Mouse (Mus musculus) MEL (cell line): ENCODE data around the gene Ppif. TPM values are rescaled to one million over a fixed set of nuclear protein-coding genes. Genes with fewer than 3 reads are reported as not detected.

Experiments
- DNase-seq: peaks from one replicate; pipeline ENCODE4 v3.0.0; 2011; ENCODE audit warnings: low read depth, low spot score
- H3K27ac ChIP-seq: 2 replicates; pipeline ENCODE4 v1.5.1; 2012; ENCODE audit warnings: low read depth, mild to moderate bottlenecking, control low read depth, low read length, moderate library complexity; ENCODE audit not compliant: control insufficient read depth
- H3K27me3 ChIP-seq, 2 experiments: fragments of 150-350 bp in 1 of 2; sonication (generic) in 1 of 2; 2 replicates each; pipeline ENCODE4 v1.6.1; 2012; ENCODE audit warnings: low read length in 2 of 2, mild to moderate bottlenecking in 2 of 2, improper control_type of control experiment in 1 of 2, moderate library complexity in 1 of 2; ENCODE audit not compliant: insufficient read depth in 2 of 2, control insufficient read depth in 1 of 2
- H3K36me3 ChIP-seq, 2 experiments: 2 replicates each; pipeline ENCODE4 v1.6.1; 2012 to 2014; ENCODE audit warnings: low read length in 2 of 2, improper control_type of control experiment in 1 of 2, inconsistent platforms in 1 of 2, mild to moderate bottlenecking in 1 of 2; ENCODE audit not compliant: insufficient read depth in 2 of 2, control insufficient read depth in 1 of 2
- H3K4me1 ChIP-seq, 2 experiments: fragments of 150-350 bp in 1 of 2; sonication (generic) in 1 of 2; 2 replicates each; pipeline ENCODE4 v1.6.1; 2012; ENCODE audit warnings: low read length in 2 of 2, improper control_type of control experiment in 1 of 2, mild to moderate bottlenecking in 1 of 2; ENCODE audit not compliant: insufficient read depth in 2 of 2, control insufficient read depth in 1 of 2
- H3K4me3 ChIP-seq, 2 experiments: fragments of 150-350 bp in 1 of 2; sonication (generic) in 1 of 2; 2 replicates each; pipeline ENCODE4 v1.5.1; 2012; ENCODE audit warnings: low read depth in 2 of 2, low read length in 2 of 2, mild to moderate bottlenecking in 2 of 2, moderate library complexity in 2 of 2, control low read depth in 1 of 2, improper control_type of control experiment in 1 of 2; ENCODE audit not compliant: control insufficient read depth in 1 of 2, insufficient read depth in 1 of 2
- H3K79me2 ChIP-seq: 2 replicates; pipeline ENCODE4 v1.6.1; 2012; ENCODE audit warnings: mild to moderate bottlenecking, low read length, moderate library complexity; ENCODE audit not compliant: control insufficient read depth, poor library complexity, insufficient read depth
- H3K9ac ChIP-seq: 2 replicates; pipeline ENCODE4 v1.6.1; 2012; ENCODE audit warnings: low read depth, mild to moderate bottlenecking, control low read depth, low read length, moderate library complexity; ENCODE audit not compliant: control insufficient read depth, poor library complexity, severe bottlenecking
- H3K9me3 ChIP-seq: fragments of 150-350 bp; sonication (generic); replicated peaks from 2 replicates; pipeline ENCODE4 v1.6.1; 2012; ENCODE audit warnings: mild to moderate bottlenecking, low read length, improper control_type of control experiment, moderate library complexity; ENCODE audit not compliant: insufficient read depth
- BHLHE40 ChIP-seq: IDR thresholded peaks from 2 replicates; pipeline ENCODE4 v1.6.1; 2012; ENCODE audit warnings: low read depth, mild to moderate bottlenecking, inconsistent platforms, low read length, improper control_type of control experiment, borderline replicate concordance
- CTCF ChIP-seq, 3 experiments: IDR thresholded peaks in 2 of 3; conservative IDR thresholded peaks in 1 of 3; 2 replicates each; pipeline ENCODE4 v1.5.1; 2011 to 2012; ENCODE audit warnings: low read length in 3 of 3, low read depth in 2 of 3, mild to moderate bottlenecking in 2 of 3, improper control_type of control experiment in 1 of 3, inconsistent platforms in 1 of 3, mixed read lengths in 1 of 3, moderate library complexity in 1 of 3; ENCODE audit not compliant: control insufficient read depth in 1 of 3, insufficient read depth in 1 of 3, poor library complexity in 1 of 3, severe bottlenecking in 1 of 3
- E2F4 ChIP-seq: IDR thresholded peaks from 2 replicates; pipeline ENCODE4 v1.6.1; 2011; ENCODE audit warnings: low read depth, low read length, improper control_type of control experiment, borderline replicate concordance
- EP300 ChIP-seq, 2 experiments: IDR thresholded peaks; 2 replicates each; pipeline ENCODE4 v1.6.1; 2011; ENCODE audit warnings: improper control_type of control experiment in 2 of 2, low read length in 2 of 2, low read depth in 1 of 2, mild to moderate bottlenecking in 1 of 2
- ETS1 ChIP-seq: IDR thresholded peaks from 2 replicates; pipeline ENCODE4 v1.6.1; 2012; ENCODE audit warnings: low read depth, mild to moderate bottlenecking, inconsistent platforms, low read length, improper control_type of control experiment, moderate library complexity
- GABPA ChIP-seq: IDR thresholded peaks from 2 replicates; pipeline ENCODE4 v1.6.1; 2012; ENCODE audit warnings: low read depth, mild to moderate bottlenecking, inconsistent platforms, low read length, improper control_type of control experiment, moderate library complexity
- GATA1 ChIP-seq: IDR thresholded peaks from 2 replicates; pipeline ENCODE4 v1.6.1; 2011; ENCODE audit warnings: low read depth, low read length, improper control_type of control experiment
- HCFC1 ChIP-seq: IDR thresholded peaks from 2 replicates; pipeline ENCODE4 v1.6.1; 2012; ENCODE audit warnings: low read depth, mild to moderate bottlenecking, inconsistent platforms, low read length, improper control_type of control experiment, moderate library complexity
- JUND ChIP-seq: IDR thresholded peaks from 2 replicates; pipeline ENCODE4 v1.6.1; 2011; ENCODE audit warnings: low read depth, mild to moderate bottlenecking, improper control_type of control experiment, low read length
- MAFK ChIP-seq: IDR thresholded peaks from 2 replicates; pipeline ENCODE4 v1.6.1; 2011; ENCODE audit warnings: low read depth, mild to moderate bottlenecking, low read length, improper control_type of control experiment, borderline replicate concordance
- MAZ ChIP-seq: IDR thresholded peaks from 2 replicates; pipeline ENCODE4 v1.6.1; 2012; ENCODE audit warnings: low read depth, mild to moderate bottlenecking, inconsistent platforms, low read length, improper control_type of control experiment
- MYC ChIP-seq: IDR thresholded peaks from 2 replicates; pipeline ENCODE4 v1.6.1; 2011; ENCODE audit warnings: low read depth, mild to moderate bottlenecking, low read length, improper control_type of control experiment, moderate library complexity
- NRF1 ChIP-seq: IDR thresholded peaks from 2 replicates; pipeline ENCODE4 v1.6.1; 2014; ENCODE audit warnings: low read depth, mild to moderate bottlenecking, inconsistent platforms, low read length, improper control_type of control experiment, moderate library complexity; ENCODE audit not compliant: poor library complexity, insufficient read depth, severe bottlenecking
- POLR2A ChIP-seq, 2 experiments: IDR thresholded peaks; 2 replicates each; pipeline ENCODE4 v1.6.1; 2011 to 2012; ENCODE audit warnings: low read length in 2 of 2, mild to moderate bottlenecking in 2 of 2, control low read depth in 1 of 2, improper control_type of control experiment in 1 of 2, low read depth in 1 of 2, moderate library complexity in 1 of 2; ENCODE audit not compliant: control insufficient read depth in 1 of 2, insufficient read depth in 1 of 2, poor library complexity in 1 of 2
- POLR2AphosphoS2 ChIP-seq: IDR thresholded peaks from 2 replicates; pipeline ENCODE4 v1.6.1; 2011; ENCODE audit warnings: low read length, improper control_type of control experiment
- POLR2AphosphoS5 ChIP-seq: IDR thresholded peaks from 2 replicates; pipeline ENCODE4 v1.6.1; 2012; ENCODE audit warnings: low read depth, borderline replicate concordance, mild to moderate bottlenecking, inconsistent platforms, low read length, moderate library complexity, mixed read lengths
- RAD21 ChIP-seq: IDR thresholded peaks from 2 replicates; pipeline ENCODE4 v1.6.1; 2011; ENCODE audit warnings: mild to moderate bottlenecking, low read depth, low read length, improper control_type of control experiment
- SIN3A ChIP-seq: IDR thresholded peaks from 2 replicates; pipeline ENCODE4 v1.6.1; 2012; ENCODE audit warnings: low read length, improper control_type of control experiment, inconsistent platforms
- TAL1 ChIP-seq: IDR thresholded peaks from 2 replicates; pipeline ENCODE4 v1.6.1; 2012; ENCODE audit warnings: mild to moderate bottlenecking, inconsistent platforms, low read length, moderate library complexity, mixed read lengths
- TCF12 ChIP-seq: IDR thresholded peaks from 2 replicates; pipeline ENCODE4 v1.6.1; 2014; ENCODE audit warnings: low read depth, mild to moderate bottlenecking, inconsistent platforms, low read length, improper control_type of control experiment, moderate library complexity
- UBTF ChIP-seq: IDR thresholded peaks from 2 replicates; pipeline ENCODE4 v1.6.1; 2012; ENCODE audit warnings: low read depth, mild to moderate bottlenecking, inconsistent platforms, low read length, improper control_type of control experiment, moderate library complexity, borderline replicate concordance; ENCODE audit not compliant: insufficient read depth
- ZC3H11A ChIP-seq: IDR thresholded peaks from 2 replicates; pipeline ENCODE4 v1.6.1; 2012; ENCODE audit warnings: low read depth, mild to moderate bottlenecking, inconsistent platforms, low read length, improper control_type of control experiment
- ZMIZ1 ChIP-seq: IDR thresholded peaks from 2 replicates; pipeline ENCODE4 v1.6.1; 2012; ENCODE audit warnings: low read depth, mild to moderate bottlenecking, inconsistent platforms, low read length, improper control_type of control experiment, moderate library complexity
- polyA plus RNA-seq, 2 experiments: library from polyadenylated mRNA; stranded (reverse) in 1 of 2; unstranded in 1 of 2; fragments of >175 nt in 1 of 2; fragments of >200 nt in 1 of 2; gene quantifications; 2 replicates each; pipeline versions ENCODE4 v1.2.1 to v1.2.4; 2012; ENCODE audit warnings: low replicate concordance in 2 of 2, low read depth in 1 of 2; ENCODE audit not compliant: insufficient read length in 2 of 2, insufficient read depth in 1 of 2, missing spikeins in 1 of 2
- total RNA-seq: library from RNA; depleted of rRNA; stranded (reverse); fragments of 300-350 nt; gene quantifications from 2 replicates; pipeline ENCODE4 v1.2.3, GENCODE M21; 2012

The Ppif gene
- total and polyA plus RNA-seq, 3 experiments: 71.0 to 128 (median 127) TPM

GRCm38 (mm10) chr14:25738591-25739001 is 44.6 kb downstream of the Ppif start:
- H3K9me3 ChIP-seq: no peaks in the 10 kb centered on the region
- TF ChIP-seq MAZ: no peak
- TF ChIP-seq CTCF (IDR thresholded peaks at IDR 0.05 in 2 of 3, conservative IDR thresholded peaks at IDR 0.05 in 1 of 3; ENCODE audit: control insufficient read depth in 1 of 3, insufficient read depth in 1 of 3, low read depth in 2 of 3, low read length in 3 of 3, poor library complexity in 1 of 3, severe bottlenecking in 1 of 3): no peak
- TF ChIP-seq ETS1: no peak
- TF ChIP-seq NRF1: no peak
- TF ChIP-seq GABPA: no peak
- TF ChIP-seq MAFK: no peak
- no peak for TF ChIP-seq POLR2A (IDR thresholded peaks at IDR 0.05; ENCODE audit: control insufficient read depth in 1 of 2, insufficient read depth in 1 of 2, low read depth in 1 of 2, low read length in 2 of 2, poor library complexity in 1 of 2)
- TF ChIP-seq GATA1: no peak
- TF ChIP-seq BHLHE40: no peak
- no peak for TF ChIP-seq SIN3A
- TF ChIP-seq JUND: no peak
- TF ChIP-seq ZMIZ1: no peak
- TF ChIP-seq POLR2AphosphoS2: no peak
- TF ChIP-seq MYC: no peak
- no peak for TF ChIP-seq HCFC1
- no peak for TF ChIP-seq TCF12
- no peaks in the 10 kb centered on the region for H3K79me2 ChIP-seq
- H3K36me3 ChIP-seq: no peaks in the 10 kb centered on the region
- no peak overlapping the region for H3K9ac ChIP-seq
- H3K4me3 ChIP-seq: no peak overlapping the region
- no peaks in the 10 kb centered on the region for H3K4me1 ChIP-seq
- DNase-seq: no peak
- no peaks in the 10 kb centered on the region for H3K27me3 ChIP-seq
- no peak overlapping the region for H3K27ac ChIP-seq

- Histone ChIP-seq H3K36me3 (no peaks in the 10 kb centered on the region), H3K9me3 (no peaks in the 10 kb centered on the region), H3K9ac (no peak overlapping the region), H3K4me1 (no peaks in the 10 kb centered on the region), H3K27ac (no peak overlapping the region), H3K27me3 (no peaks in the 10 kb centered on the region), H3K4me3 (no peak overlapping the region), H3K79me2 (no peaks in the 10 kb centered on the region)
- no peak for TF ChIP-seq ETS1
- no peak for TF ChIP-seq MAFK
- TF ChIP-seq RAD21: no peak
- TF ChIP-seq ZC3H11A: no peak
- no peak for TF ChIP-seq BHLHE40
- TF ChIP-seq EP300 (IDR thresholded peaks at IDR 0.05; ENCODE audit: low read depth in 1 of 2, low read length in 2 of 2): no peak
- TF ChIP-seq TAL1: no peak
- TF ChIP-seq POLR2AphosphoS5: no peak
- TF ChIP-seq GATA1: no peak
- no peak for TF ChIP-seq MAZ
- no peak for TF ChIP-seq UBTF
- no peak for TF ChIP-seq JUND
- TF ChIP-seq TCF12: no peak
- no peak for TF ChIP-seq E2F4
- TF ChIP-seq GABPA: no peak
- no peak for DNase-seq
These were observed 46.1 kb downstream of the Ppif start for GRCm38 (mm10) chr14:25739957-25740565.
